Mouse (Mus musculus) kidney, postnatal 14 days (tissue): ENCODE data around the gene Nsf.
A peak's percentile ranks its signal among the peaks of the same experiment; 100 is the strongest.

Experiments used
- DNase-seq: peaks from one replicate; pipeline ENCODE4 v3.0.0; 2022; ENCODE audit warnings: mixed read lengths

Nsf gene

GRCm38 (mm10) chr11:103953896-103954292 is at the start of gene Nsf:
Nsf (minus strand) TSS chr11:103954056.
- peak; percentile 92 for DNase-seq

- no peak for DNase-seq
These were observed 49.5 kb upstream of the Nsf start for GRCm38 (mm10) chr11:104003397-104003796.

DNA sequence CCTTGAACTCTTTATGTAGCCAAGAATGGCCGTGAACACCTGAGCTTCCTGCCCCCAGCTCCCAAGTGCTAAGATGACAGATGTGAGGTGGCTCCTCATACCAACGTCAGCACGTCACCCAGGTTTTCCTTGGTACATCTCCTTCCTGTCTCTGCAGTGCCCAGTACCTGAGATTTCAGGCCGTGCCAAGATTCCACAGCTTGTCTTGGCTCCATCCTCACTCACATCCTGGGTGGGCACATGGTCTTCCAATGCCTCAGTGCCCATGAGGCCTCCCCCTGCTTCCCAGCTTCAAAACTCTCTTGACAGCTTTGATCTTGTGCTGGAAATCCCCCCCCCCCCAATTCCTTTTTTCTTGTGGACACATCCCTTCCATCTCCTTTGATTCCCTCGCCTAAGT is 48.3 kb upstream of the Nsf start:
- DNase-seq, result no peak

DNA sequence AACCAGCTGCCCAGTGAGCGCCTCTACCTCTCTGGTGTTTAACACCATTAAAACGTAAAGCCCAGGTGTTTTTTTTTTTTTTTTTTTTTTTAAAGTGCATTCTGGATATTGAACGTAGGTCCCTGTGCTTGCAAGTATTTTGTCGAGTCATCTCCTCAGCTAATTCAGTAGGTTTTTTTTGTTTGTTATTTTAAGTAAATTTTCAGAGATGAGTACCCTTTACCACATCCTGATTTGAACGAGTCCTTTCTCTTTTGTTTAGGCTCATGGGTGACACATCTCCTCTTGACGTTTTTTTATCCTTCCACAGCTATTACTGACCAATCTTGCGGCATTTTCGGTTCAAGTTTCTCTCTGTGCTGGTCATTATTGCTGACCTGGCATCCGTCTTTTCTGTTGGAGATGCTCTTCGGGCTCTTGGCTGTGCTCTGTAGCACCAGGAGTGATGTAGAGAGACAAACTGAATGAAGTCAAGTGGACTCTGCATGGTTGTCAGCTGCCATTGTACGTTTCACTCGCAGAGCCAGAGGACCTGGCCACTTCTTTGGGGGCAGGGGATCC is 47.6 kb upstream of the Nsf start:
- no peak for DNase-seq

DNA sequence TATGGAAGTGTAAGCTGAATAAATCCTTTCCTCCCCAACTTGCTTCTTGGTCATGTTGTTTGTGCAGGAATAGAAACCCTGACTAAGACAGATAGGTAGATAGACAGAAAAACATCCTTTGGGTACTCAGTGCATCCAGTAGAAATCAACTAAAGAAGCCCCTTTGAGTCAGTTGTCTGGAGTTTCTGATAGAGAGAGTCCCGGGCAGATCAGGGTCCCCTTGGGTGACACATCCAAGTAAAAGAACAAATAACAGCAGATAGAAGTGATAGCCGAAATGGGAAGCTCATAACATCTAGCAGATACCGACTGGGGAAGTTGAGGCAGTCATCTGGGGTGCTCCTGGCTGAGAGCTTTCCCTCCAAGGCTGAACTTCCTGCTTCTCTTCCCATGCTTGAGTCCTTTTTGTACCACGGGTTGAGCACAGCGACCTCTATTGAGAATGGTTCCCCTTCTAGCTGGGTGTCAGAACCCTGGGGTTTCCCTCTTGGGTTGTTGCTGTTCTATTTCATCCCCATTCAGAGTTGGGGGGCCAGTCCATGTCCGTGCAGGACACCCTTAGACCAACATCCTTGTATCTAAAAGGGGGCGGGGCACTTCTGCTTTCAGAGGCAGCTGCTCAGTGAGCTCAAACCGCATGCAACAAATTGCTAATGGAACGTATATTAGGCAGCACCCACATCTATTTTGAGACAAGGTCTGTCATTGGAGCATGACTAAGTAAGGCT is 47.0 kb upstream of the Nsf start:
- DNase-seq, result no peak

DNA sequence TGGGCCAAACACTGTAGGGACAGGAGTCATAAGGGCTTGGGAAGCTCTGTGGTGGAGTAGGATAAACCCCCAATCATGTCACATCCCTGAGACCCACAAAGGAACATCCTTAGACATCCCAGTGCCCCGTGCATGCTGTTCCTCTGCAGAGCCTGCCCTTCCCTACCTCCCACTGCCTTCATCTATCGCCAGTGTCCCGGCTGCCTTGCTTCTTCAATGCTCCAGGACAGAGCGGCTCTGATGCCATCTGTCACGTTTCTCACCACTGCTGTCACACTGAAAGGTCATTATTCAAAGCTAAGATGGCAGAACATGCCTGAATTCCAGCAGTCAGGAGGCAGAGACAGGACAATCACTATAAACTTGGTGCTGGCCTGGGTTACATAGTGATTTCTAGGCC is 44.9 kb upstream of the Nsf start:
- DNase-seq, result no peak

DNA sequence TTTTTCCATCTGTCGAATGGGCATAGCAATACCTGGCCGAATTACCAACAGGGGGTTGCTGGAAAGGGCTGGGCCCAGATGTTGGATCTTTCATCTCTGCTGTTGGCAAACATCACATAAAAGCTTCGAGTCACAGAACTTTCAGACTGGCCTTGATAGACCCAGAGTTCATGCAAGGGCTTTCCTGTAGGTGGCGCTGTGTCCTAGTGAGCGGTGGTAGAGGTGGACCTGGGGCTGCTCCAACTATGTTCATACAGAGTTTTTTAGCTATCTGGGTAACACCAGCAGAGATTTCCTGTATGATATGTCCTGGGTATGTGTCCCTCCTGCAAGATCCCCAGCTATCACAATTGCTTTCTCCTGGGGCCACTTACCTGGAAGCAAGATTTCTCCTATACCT is 43.5 kb upstream of the Nsf start:
- DNase-seq, result peak; percentile 22

- DNase-seq, result no peak
These were observed 38.8 kb upstream of the Nsf start for GRCm38 (mm10) chr11:103992638-103993037.

DNA sequence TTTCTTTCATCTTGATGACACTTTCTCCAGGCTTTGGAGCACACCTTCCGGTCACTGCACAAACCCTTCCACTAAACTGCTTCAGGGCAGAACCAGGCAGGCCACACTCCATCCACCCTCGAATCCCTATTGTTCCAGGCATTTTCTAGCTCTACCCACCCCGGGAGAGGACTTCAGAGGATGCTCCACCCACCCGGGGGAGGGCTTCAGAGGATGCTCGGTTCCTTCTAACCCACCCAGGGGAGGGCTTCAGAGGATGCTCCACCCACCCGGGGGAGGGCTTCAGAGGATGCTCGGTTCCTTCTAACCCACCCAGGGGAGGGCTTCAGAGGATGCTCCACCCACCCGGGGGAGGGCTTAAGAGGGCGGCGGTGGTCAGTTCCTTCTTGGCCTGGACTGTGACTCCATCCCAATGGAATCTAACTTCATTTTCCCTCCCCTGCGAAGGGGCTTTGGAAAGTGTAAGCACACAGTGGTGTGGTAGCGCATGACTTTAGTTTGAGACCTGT is 36.2 kb upstream of the Nsf start:
- peak; percentile 17 for DNase-seq

DNA sequence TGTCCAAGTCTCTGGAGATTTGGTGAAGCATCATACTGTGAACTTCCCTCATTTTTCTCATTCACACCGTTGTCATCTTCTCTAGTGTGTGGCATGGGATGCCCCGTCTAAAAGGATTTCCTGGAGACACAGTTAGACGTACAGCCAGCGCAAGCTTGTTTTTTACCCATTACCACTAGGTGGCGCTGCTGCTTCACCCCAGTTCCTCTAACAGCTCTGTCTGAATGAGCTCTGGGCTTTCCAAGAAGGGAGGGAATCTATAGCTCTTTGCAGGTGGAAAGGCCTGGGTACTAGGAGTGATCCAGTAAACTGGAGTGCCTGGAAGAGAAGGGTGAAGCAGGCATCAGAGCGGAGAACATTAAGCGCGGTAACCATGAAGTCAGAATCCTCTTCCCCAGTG is 33.6 kb upstream of the Nsf start:
- DNase-seq, result peak; percentile 69

GRCm38 (mm10) chr11:103984067-103984466 is 30.2 kb upstream of the Nsf start:
- no peak for DNase-seq

DNA sequence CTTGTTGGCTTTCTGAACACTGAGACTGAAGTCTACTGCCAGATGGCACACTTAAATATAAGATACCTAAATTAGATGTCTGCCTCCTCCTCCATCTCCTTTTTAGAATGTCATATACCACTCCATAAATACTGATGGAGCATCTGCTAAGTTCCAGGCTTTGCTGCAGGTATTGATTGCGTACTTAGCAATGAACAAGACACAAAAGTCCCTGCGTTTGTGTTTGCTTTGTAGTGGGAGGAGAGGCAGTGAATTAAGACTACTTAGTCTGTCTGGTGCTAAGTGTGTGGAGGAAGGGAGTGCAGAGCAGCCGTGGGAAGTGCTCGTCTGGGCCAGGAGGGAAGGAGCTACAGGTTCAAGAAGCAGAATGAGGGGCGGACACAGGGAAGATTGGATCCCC is 28.0 kb upstream of the Nsf start:
- no peak for DNase-seq

DNA sequence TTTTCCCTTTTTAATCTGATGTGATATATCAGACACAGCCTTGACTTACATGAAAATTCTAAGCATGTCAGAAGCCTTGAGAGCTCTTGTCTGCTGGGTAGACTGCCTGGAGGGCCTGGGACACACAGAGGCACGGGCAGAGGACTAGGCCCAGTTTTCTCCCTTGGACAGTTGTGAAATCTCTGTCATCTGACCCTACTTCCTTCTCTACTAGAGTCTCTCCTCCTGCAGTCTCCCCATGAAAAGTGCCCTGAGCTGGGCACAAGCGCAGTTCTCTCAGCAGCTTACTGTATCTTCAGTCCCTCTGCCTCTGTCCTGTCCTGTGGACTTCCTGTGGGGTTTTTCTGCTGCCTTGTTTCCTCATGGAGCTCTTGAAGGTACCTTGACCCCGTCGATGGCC is 25.5 kb upstream of the Nsf start:
- no peak for DNase-seq

DNA sequence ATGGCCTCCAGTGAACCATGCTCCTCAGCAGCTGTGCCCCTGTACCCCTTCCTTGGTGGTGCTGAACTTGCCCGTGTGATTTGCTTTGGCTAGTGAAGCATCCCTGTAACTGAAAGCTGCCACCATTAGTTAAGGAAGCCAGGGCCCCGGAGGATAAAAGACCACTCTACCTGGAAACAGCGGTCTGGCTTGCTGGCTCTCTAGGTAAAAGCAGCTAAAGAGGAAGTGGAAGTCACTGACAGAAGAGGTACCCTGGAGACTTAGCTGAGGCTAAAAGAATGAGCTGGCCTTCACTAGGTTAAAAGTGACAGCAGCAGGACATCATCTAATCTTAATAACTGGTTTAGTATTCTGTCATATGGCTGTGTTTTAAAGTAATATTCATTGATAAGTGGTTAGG is 17.0 kb upstream of the Nsf start:
- no peak for DNase-seq

- no peak for DNase-seq
These were observed 15.4 kb upstream of the Nsf start for GRCm38 (mm10) chr11:103969278-103969677.

GRCm38 (mm10) chr11:103967106-103967735 is 13.4 kb upstream of the Nsf start:
- DNase-seq, result peak; percentile 49

GRCm38 (mm10) chr11:103956866-103957265 is 3.0 kb upstream of the Nsf start:
- no peak for DNase-seq

DNA sequence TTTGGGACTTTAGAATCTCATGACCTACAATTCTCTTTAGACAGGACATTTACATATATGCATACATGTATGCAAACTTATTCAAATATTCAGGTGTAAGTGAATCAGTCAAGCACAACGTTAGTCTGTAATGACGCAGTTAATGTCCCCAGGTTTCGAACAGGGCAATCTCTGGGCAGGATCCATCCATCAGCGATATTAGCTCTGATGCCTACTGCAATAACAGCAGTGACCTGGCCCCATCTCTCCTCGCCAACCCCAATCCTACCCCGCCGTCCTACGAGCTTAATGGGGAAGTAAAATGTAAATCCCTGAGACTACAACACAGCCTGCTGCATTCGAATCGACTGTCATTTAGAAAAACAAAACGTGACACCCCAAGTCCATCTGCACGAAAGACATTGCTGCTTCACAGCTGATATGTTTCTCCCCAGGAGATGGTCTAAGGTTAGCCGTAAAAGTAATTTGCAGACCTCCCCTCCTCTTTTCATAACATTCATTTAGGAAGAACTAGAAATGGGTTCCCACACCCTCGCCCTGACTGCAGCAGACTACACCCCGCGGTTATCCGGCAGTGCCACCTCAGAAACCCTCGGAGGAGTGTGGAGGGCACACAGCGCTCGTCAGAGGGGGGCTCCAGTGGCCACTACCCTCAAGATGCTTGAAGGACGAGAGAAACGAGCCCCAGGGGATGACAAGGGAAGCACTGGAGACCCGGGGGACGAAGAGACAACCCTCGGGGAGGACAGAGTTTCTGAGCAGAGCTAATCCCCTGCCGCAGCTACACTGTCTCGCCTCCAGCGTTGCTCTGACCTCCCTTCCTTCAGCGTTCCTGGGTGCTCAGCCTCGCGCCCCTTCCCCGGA is 592 bp downstream of the Nsf start:
- DNase-seq, result no peak

DNA sequence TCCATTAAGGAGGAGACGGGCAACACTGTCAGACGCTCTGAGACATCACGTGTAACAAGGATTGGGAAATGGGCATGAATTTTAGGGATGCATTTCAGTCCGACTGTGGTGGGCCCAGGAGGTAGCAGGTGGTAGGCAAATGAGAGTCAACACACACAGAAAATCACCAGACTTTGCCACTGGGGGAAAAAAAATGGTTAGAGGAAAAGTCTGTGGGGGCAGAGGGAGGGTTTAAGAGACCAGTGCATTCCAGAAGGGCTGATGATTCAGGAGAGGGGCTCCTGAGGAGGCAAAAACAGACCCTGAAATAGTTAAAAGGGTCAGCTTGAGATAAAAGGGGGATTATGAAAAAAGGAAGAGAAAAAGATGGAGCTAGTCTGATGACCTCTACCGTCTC is 1.2 kb downstream of the Nsf start:
- no peak for DNase-seq

- DNase-seq, result no peak
These were observed 2.8 kb downstream of the Nsf start for GRCm38 (mm10) chr11:103951106-103951505.

GRCm38 (mm10) chr11:103948952-103949351 is 4.9 kb downstream of the Nsf start:
- no peak for DNase-seq

DNA sequence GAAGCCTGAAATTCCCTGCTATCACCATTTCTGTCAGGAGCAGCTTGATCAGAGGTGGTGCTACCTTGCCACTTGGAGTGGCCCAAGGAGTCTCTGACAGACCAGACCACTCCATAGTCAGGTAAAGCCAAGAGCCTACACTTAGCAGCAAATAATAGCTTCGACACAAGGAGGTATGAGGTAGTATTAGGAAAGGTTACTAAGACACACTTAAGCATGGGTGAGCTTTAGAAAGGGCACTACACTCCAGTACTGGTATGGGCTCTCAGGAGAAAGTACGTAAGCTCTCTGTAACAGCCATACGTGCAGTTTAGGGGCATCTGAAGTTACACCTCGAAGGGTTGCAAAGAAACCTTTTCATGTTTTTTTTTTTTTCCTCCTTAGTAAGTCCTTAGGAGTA is 11.1 kb downstream of the Nsf start:
- DNase-seq, result no peak

DNA sequence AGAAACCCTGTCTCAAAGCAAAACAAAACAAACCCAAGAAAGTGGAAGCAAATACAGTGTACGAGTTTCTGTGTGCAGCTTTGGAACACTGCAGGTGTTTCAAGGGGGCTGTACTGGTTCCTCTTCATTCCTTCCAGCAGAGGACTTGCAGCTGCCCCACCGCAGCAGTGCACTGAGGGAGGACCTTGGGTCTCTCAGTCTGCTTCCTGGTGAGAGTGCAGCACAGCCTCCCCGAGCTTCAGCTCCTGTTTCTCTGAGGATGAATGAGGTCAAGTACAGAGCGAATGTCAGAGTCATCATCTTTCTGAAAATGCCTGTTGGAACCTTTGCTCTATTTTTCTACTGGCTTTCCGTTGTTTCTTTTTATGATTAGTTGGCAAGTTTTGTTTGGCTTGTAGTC is 12.5 kb downstream of the Nsf start:
- peak; percentile 8 for DNase-seq
